Mouse (Mus musculus) lung, adult 2 months (tissue): ENCODE measurements around the gene Fam131a.

ENCODE experiments used
- CTCF ChIP-seq: fragments of 200-500 bp; IDR thresholded peaks from 2 replicates; pipeline ENCODE4 v1.5.1; 2011; ENCODE audit warnings: mild to moderate bottlenecking, low read length, control low read depth; ENCODE audit not compliant: insufficient read depth
- POLR2A ChIP-seq: fragments of 200-500 bp; IDR thresholded peaks from 2 replicates; pipeline ENCODE4 v1.6.1; 2011; ENCODE audit warnings: low read depth, mild to moderate bottlenecking, control low read depth, low read length, borderline replicate concordance; ENCODE audit errors: extremely low read depth

DNA sequence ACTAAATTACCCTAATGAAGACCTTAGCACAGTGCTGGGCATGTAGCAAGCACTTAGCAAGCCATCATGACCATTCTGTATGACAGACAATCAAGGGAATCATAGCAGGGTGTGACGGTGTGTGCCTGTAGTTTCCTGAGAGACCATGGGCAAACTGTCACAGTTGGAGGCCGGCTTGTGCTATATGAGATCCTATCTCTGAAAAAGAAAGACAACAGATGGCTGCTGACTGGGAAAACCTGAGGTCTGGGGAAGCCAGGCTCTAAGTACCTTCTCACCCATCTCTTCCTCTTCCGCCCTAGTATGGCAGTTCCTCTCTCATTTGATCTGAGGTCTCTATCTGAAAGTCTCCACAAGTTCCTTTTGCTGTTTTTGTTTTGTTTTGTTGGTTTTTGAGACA is 12.7 kb downstream of the Fam131a start:
- no peak for TF ChIP-seq POLR2A
- no peak for TF ChIP-seq CTCF
